ENCODE assay signal across 9 mouse cellular contexts in genomic region chr3:93014871-93015270, GRCm38 (mm10). TPM values are rescaled to one million over a fixed set of nuclear protein-coding genes. Genes with fewer than 3 reads are reported as not detected.
DNase-seq lines count a peak whose midpoint lies in the region; ATAC-seq lines count a peak whose summit lies in the region.
"Had no signal": no experiment of that assay in that cellular context is flagged by ENCODE, and none has a peak within 500 bp of the region (broad histone marks: within the 10 kb centered on the region; RNA-seq: fewer than 3 reads in every experiment).

No protein-coding gene starts in this region.

- H3K36me3 ChIP-seq in heart, embryonic 13.5 days: no peaks in the 10 kb centered on the region
- no peaks in the 10 kb centered on the region for H3K36me3 ChIP-seq in embryonic facial prominence, embryonic 11.5 days (replicated peaks; ENCODE audit: control insufficient read depth, insufficient read depth, low read depth, low read length)
- H3K36me3 ChIP-seq in hindbrain, embryonic 15.5 days: no peaks in the 10 kb centered on the region
- H3K36me3 ChIP-seq in midbrain, embryonic 12.5 days: no peaks in the 10 kb centered on the region

- no peaks in the 10 kb centered on the region for H3K9me3 ChIP-seq in heart, embryonic 13.5 days
- no peaks in the 10 kb centered on the region for H3K9me3 ChIP-seq in embryonic facial prominence, embryonic 11.5 days (replicated peaks; ENCODE audit: control insufficient read depth, low read length)
- no peaks in the 10 kb centered on the region for H3K9me3 ChIP-seq in hindbrain, embryonic 15.5 days
- no peaks in the 10 kb centered on the region for H3K9me3 ChIP-seq in midbrain, embryonic 12.5 days

- peaks cover 8% of the 10 kb centered on the region; the same call in 1 of the 2 replicates for H3K27me3 ChIP-seq in heart, embryonic 13.5 days (replicated peaks)
- no peaks in the 10 kb centered on the region for H3K27me3 ChIP-seq in embryonic facial prominence, embryonic 11.5 days (ENCODE audit: control insufficient read depth, insufficient read depth, low read length)
- H3K27me3 ChIP-seq in hindbrain, embryonic 15.5 days: no peaks in the 10 kb centered on the region
- peaks cover 5% of the 10 kb centered on the region; the same call in 1 of the 2 replicates for H3K27me3 ChIP-seq in midbrain, embryonic 12.5 days

- H3K27ac ChIP-seq in heart, embryonic 13.5 days (replicated peaks): no peak overlapping the region
- no peak overlapping the region for H3K27ac ChIP-seq in embryonic facial prominence, embryonic 11.5 days (replicated peaks; ENCODE audit: low read depth, low read length)
- peak overlapping the region; percentile 69; the same call in 1 of the 2 replicates for H3K27ac ChIP-seq in hindbrain, embryonic 15.5 days (replicated peaks)
- no peak overlapping the region for H3K27ac ChIP-seq in midbrain, embryonic 12.5 days (replicated peaks)

- DNase-seq in heart, adult 9 months (ENCODE audit: low spot score in 2 of 2): no peak
- no peak for DNase-seq in embryonic facial prominence, embryonic 11.5 days (ENCODE audit: low spot score)
- DNase-seq in adipocyte (ENCODE audit: low spot score): no peak
- no peak for DNase-seq in layer of hippocampus, postnatal 36 days
- no peak for DNase-seq in retina, postnatal 1 day

- peaks cover 10% of the 10 kb centered on the region; the same call in 1 of the 2 replicates for H3K4me1 ChIP-seq in heart, embryonic 13.5 days
- H3K4me1 ChIP-seq in embryonic facial prominence, embryonic 11.5 days (ENCODE audit: control insufficient read depth, insufficient read depth, low read length): no peaks in the 10 kb centered on the region
- H3K4me1 ChIP-seq in hindbrain, embryonic 15.5 days (replicated peaks): peaks cover 14% of the 10 kb centered on the region; the same call in 1 of the 2 replicates
- H3K4me1 ChIP-seq in midbrain, embryonic 12.5 days: peaks cover 12% of the 10 kb centered on the region

- H3K4me2 ChIP-seq in heart, embryonic 13.5 days: peak overlapping the region; percentile 85
- H3K4me2 ChIP-seq in embryonic facial prominence, embryonic 11.5 days (ENCODE audit: low read depth, low read length): peak overlapping the region; percentile 64
- peak overlapping the region; percentile 93 for H3K4me2 ChIP-seq in hindbrain, embryonic 15.5 days
- peak overlapping the region; percentile 71 for H3K4me2 ChIP-seq in midbrain, embryonic 12.5 days (replicated peaks)

- H3K4me3 ChIP-seq in heart, embryonic 13.5 days: peak overlapping the region; percentile 61
- H3K4me3 ChIP-seq in embryonic facial prominence, embryonic 11.5 days (ENCODE audit: low read depth, low read length): peak overlapping the region; percentile 39
- peak overlapping the region; percentile 57 for H3K4me3 ChIP-seq in hindbrain, embryonic 15.5 days
- peak overlapping the region; percentile 52 for H3K4me3 ChIP-seq in midbrain, embryonic 12.5 days

- peak overlapping the region; percentile 76 for H3K9ac ChIP-seq in heart, embryonic 13.5 days
- peak overlapping the region; percentile 66 for H3K9ac ChIP-seq in embryonic facial prominence, embryonic 11.5 days (replicated peaks; ENCODE audit: low read length)
- peak overlapping the region; percentile 61 for H3K9ac ChIP-seq in hindbrain, embryonic 15.5 days
- peak overlapping the region; percentile 53; the same call in 1 of the 2 replicates for H3K9ac ChIP-seq in midbrain, embryonic 12.5 days (replicated peaks)

- no peak for ATAC-seq in heart, embryonic 13.5 days (ENCODE audit: extremely low read depth, insufficient number of reproducible peaks, low FRiP score, low TSS enrichment)
- no peak for ATAC-seq in embryonic facial prominence, embryonic 11.5 days (replicated peaks; ENCODE audit: insufficient number of reproducible peaks, low FRiP score, low TSS enrichment, low read depth)
- ATAC-seq in hindbrain, embryonic 15.5 days (ENCODE audit: low FRiP score, low read depth): no peak
- peak; percentile 48; the same call in 1 of the 2 replicates for ATAC-seq in midbrain, embryonic 12.5 days (ENCODE audit: low FRiP score, low read depth)

- 31% methylated on average over 5 of the region's 5 CpGs for WGBS in heart, embryonic 13.5 days
- WGBS in embryonic facial prominence, embryonic 11.5 days: 25% methylated on average over 5 of the region's 5 CpGs
- 15% methylated on average over 5 of the region's 5 CpGs for WGBS in hindbrain, embryonic 15.5 days
- 21% methylated on average over 5 of the region's 5 CpGs for WGBS in midbrain, embryonic 12.5 days

RNA-seq across cellular contexts. Expression of gene Crct1, which starts 0.6 kb away (rescaled TPM):
- polyA plus RNA-seq in heart, embryonic 13.5 days (2015; fragmentation: Nextera tagmentation; extraction: Ambion mirVana): 0.43 TPM in 1 of 2 replicates, not detected in the other
- polyA plus RNA-seq in embryonic facial prominence, embryonic 11.5 days (2014; fragmentation: Nextera tagmentation; extraction: Ambion mirVana): 0.70 TPM in 1 of 2 replicates, not detected in the other
- polyA plus RNA-seq in hindbrain, embryonic 15.5 days (2015; fragmentation: Nextera tagmentation; extraction: Ambion mirVana): 1.9 and 2.3 TPM in 2 replicates
- 0.34 and 0.56 TPM in 2 replicates for polyA plus RNA-seq in midbrain, embryonic 12.5 days (2016; fragmentation: Nextera tagmentation; extraction: Ambion mirVana)
- not detected for total RNA-seq in layer of hippocampus, postnatal 36 days (2021)
- total RNA-seq: adrenal gland, postnatal 4 days had no signal

RNA-seq across cellular contexts. Expression of gene Lce1m, which starts 4.0 kb away (rescaled TPM):
- polyA plus RNA-seq in heart, embryonic 13.5 days (2015; fragmentation: Nextera tagmentation; extraction: Ambion mirVana): not detected in 2 replicates
- not detected in 2 replicates for polyA plus RNA-seq in embryonic facial prominence, embryonic 11.5 days (2014; fragmentation: Nextera tagmentation; extraction: Ambion mirVana)
- not detected in 2 replicates for polyA plus RNA-seq in hindbrain, embryonic 15.5 days (2015; fragmentation: Nextera tagmentation; extraction: Ambion mirVana)
- polyA plus RNA-seq in midbrain, embryonic 12.5 days (2016; fragmentation: Nextera tagmentation; extraction: Ambion mirVana): not detected in 2 replicates
- not detected for total RNA-seq in layer of hippocampus, postnatal 36 days (2021)
- total RNA-seq: adrenal gland, postnatal 4 days had no signal

RNA-seq across cellular contexts. Expression of gene Lce3f, which starts 22.8 kb away (rescaled TPM):
- not detected in 2 replicates for polyA plus RNA-seq in heart, embryonic 13.5 days (2015; fragmentation: Nextera tagmentation; extraction: Ambion mirVana)
- not detected in 2 replicates for polyA plus RNA-seq in embryonic facial prominence, embryonic 11.5 days (2014; fragmentation: Nextera tagmentation; extraction: Ambion mirVana)
- polyA plus RNA-seq in hindbrain, embryonic 15.5 days (2015; fragmentation: Nextera tagmentation; extraction: Ambion mirVana): not detected in 2 replicates
- polyA plus RNA-seq in midbrain, embryonic 12.5 days (2016; fragmentation: Nextera tagmentation; extraction: Ambion mirVana): not detected in 2 replicates
- not detected for total RNA-seq in layer of hippocampus, postnatal 36 days (2021)
- total RNA-seq: adrenal gland, postnatal 4 days had no signal

RNA-seq across cellular contexts. Expression of gene Lce3e, which starts 48.0 kb away (rescaled TPM):
- not detected in 2 replicates for polyA plus RNA-seq in heart, embryonic 13.5 days (2015; fragmentation: Nextera tagmentation; extraction: Ambion mirVana)
- not detected in 2 replicates for polyA plus RNA-seq in embryonic facial prominence, embryonic 11.5 days (2014; fragmentation: Nextera tagmentation; extraction: Ambion mirVana)
- not detected in 2 replicates for polyA plus RNA-seq in hindbrain, embryonic 15.5 days (2015; fragmentation: Nextera tagmentation; extraction: Ambion mirVana)
- polyA plus RNA-seq in midbrain, embryonic 12.5 days (2016; fragmentation: Nextera tagmentation; extraction: Ambion mirVana): not detected in 2 replicates
- total RNA-seq in layer of hippocampus, postnatal 36 days (2021): not detected
- total RNA-seq: adrenal gland, postnatal 4 days had no signal

RNA-seq across cellular contexts. Expression of gene Gm4858, which starts 53.8 kb away (rescaled TPM):
- polyA plus RNA-seq in heart, embryonic 13.5 days (2015; fragmentation: Nextera tagmentation; extraction: Ambion mirVana): not detected in 2 replicates
- not detected in 2 replicates for polyA plus RNA-seq in embryonic facial prominence, embryonic 11.5 days (2014; fragmentation: Nextera tagmentation; extraction: Ambion mirVana)
- polyA plus RNA-seq in hindbrain, embryonic 15.5 days (2015; fragmentation: Nextera tagmentation; extraction: Ambion mirVana): not detected in 2 replicates
- polyA plus RNA-seq in midbrain, embryonic 12.5 days (2016; fragmentation: Nextera tagmentation; extraction: Ambion mirVana): not detected in 2 replicates
- not detected for total RNA-seq in layer of hippocampus, postnatal 36 days (2021)
- total RNA-seq: adrenal gland, postnatal 4 days had no signal
